Mouse (Mus musculus) heart, embryonic 12.5 days (tissue): Measurements from ENCODE around the gene Phldb2. TPM values are rescaled to one million over a fixed set of nuclear protein-coding genes. Genes with fewer than 3 reads are reported as not detected.
A peak's percentile ranks its signal among the peaks of the same experiment; 100 is the strongest.

ENCODE experiments used
- ATAC-seq: fragments of 200-750 bp; cut with Nextera tagmentation; 2 replicates; pipeline ENCODE4 v1.8.0; 2017; ENCODE audit warnings: moderate TSS enrichment, moderate library complexity; ENCODE audit not compliant: insufficient number of reproducible peaks, low FRiP score
- H3K27ac ChIP-seq: fragments of 300-500 bp; sonication (generic); 2 replicates; pipeline ENCODE4 v1.5.1; 2016; ENCODE audit warnings: mild to moderate bottlenecking, moderate library complexity; ENCODE audit not compliant: poor library complexity, severe bottlenecking
- H3K27me3 ChIP-seq: fragments of 300-500 bp; sonication (generic); replicated peaks from 2 replicates; pipeline ENCODE4 v1.6.1; 2016; ENCODE audit warnings: mild to moderate bottlenecking, moderate library complexity
- H3K36me3 ChIP-seq: fragments of 300-500 bp; sonication (generic); 2 replicates; pipeline ENCODE4 v1.6.1; 2016; ENCODE audit warnings: mild to moderate bottlenecking, moderate library complexity
- H3K4me1 ChIP-seq: fragments of 300-500 bp; sonication (generic); replicated peaks from 2 replicates; pipeline ENCODE4 v1.6.1; 2016; ENCODE audit warnings: mild to moderate bottlenecking
- H3K4me2 ChIP-seq: fragments of 300-500 bp; sonication (generic); 2 replicates; pipeline ENCODE4 v1.6.1; 2016; ENCODE audit warnings: mild to moderate bottlenecking, moderate library complexity
- H3K4me3 ChIP-seq: fragments of 300-500 bp; sonication (generic); 2 replicates; pipeline ENCODE4 v1.5.1; 2016; ENCODE audit warnings: mild to moderate bottlenecking
- H3K9ac ChIP-seq: fragments of 300-500 bp; sonication (generic); 2 replicates; pipeline ENCODE4 v1.6.1; 2016; ENCODE audit warnings: mild to moderate bottlenecking, moderate library complexity
- H3K9me3 ChIP-seq: fragments of 300-500 bp; sonication (generic); replicated peaks from 2 replicates; pipeline ENCODE4 v1.6.1; 2016; ENCODE audit warnings: mild to moderate bottlenecking, moderate library complexity
- WGBS: fragments of 180-500 bp; shearing (Covaris S2); methylation state at CpG from one replicate; pipeline ENCODE4 v1.1.7; 2016; 5-methylcytosine and 5-hydroxymethylcytosine counted together
- polyA plus RNA-seq: library from polyadenylated mRNA; unstranded; fragments of >200 nt; fragmentation: Nextera tagmentation; extraction: Ambion mirVana; gene quantifications from 2 replicates; pipeline ENCODE4 v1.2.1, GENCODE M21; 2016

Phldb2 gene
- polyA plus RNA-seq, 1 experiment from 2014 or later: 59.2 TPM

GRCm38 (mm10) chr16:45970187-45970586 is 16.8 kb upstream of the Phldb2 start:
- no peak overlapping the region for H3K4me2 ChIP-seq
- WGBS: 81% methylated on average over 2 of the region's 2 CpGs
- ATAC-seq: no peak
- no peak overlapping the region for H3K4me3 ChIP-seq
- no peaks in the 10 kb centered on the region for H3K27me3 ChIP-seq
- H3K4me1 ChIP-seq: no peaks in the 10 kb centered on the region
- H3K9ac ChIP-seq: no peak overlapping the region
- H3K36me3 ChIP-seq: no peaks in the 10 kb centered on the region
- no peak overlapping the region for H3K27ac ChIP-seq
- no peaks in the 10 kb centered on the region for H3K9me3 ChIP-seq

- no peak for ATAC-seq
- 0 out of 2 replicates have a peak, but pooled peaks cover 4% of the 10 kb centered on the region for H3K4me1 ChIP-seq
- H3K27ac ChIP-seq: no peak overlapping the region
- no peak overlapping the region for H3K4me3 ChIP-seq
- no peak overlapping the region for H3K9ac ChIP-seq
- 65% methylated on average over 5 of the region's 5 CpGs for WGBS
- H3K36me3 ChIP-seq: no peaks in the 10 kb centered on the region
- no peaks in the 10 kb centered on the region for H3K27me3 ChIP-seq
- no peaks in the 10 kb centered on the region for H3K9me3 ChIP-seq
- H3K4me2 ChIP-seq: no peak overlapping the region
Measured at GRCm38 (mm10) chr16:45968716-45969115, 15.3 kb upstream of the Phldb2 start.

GRCm38 (mm10) chr16:45967471-45967870 is 14.1 kb upstream of the Phldb2 start:
- Histone ChIP-seq H3K4me2 (no peak overlapping the region), H3K9me3 (no peaks in the 10 kb centered on the region), H3K4me3 (no peak overlapping the region), H3K4me1 (peaks cover 14% of the 10 kb centered on the region), H3K9ac (no peak overlapping the region), H3K27ac (no peak overlapping the region), H3K36me3 (no peaks in the 10 kb centered on the region), H3K27me3 (no peaks in the 10 kb centered on the region)
- ATAC-seq: peak; percentile 75
- WGBS: 11% methylated on average over 7 of the region's 7 CpGs

- no peak overlapping the region for H3K4me2 ChIP-seq
- H3K4me1 ChIP-seq: peaks cover 17% of the 10 kb centered on the region
- 60% methylated on average over 5 of the region's 5 CpGs for WGBS
- H3K9ac ChIP-seq: no peak overlapping the region
- no peak overlapping the region for H3K27ac ChIP-seq
- no peaks in the 10 kb centered on the region for H3K27me3 ChIP-seq
- no peaks in the 10 kb centered on the region for H3K9me3 ChIP-seq
- ATAC-seq: no peak
- H3K36me3 ChIP-seq: no peaks in the 10 kb centered on the region
- no peak overlapping the region for H3K4me3 ChIP-seq
Measured at GRCm38 (mm10) chr16:45966604-45967003, 13.2 kb upstream of the Phldb2 start.

- Histone ChIP-seq H3K9ac (no peak overlapping the region), H3K36me3 (no peaks in the 10 kb centered on the region), H3K4me1 (peaks cover 17% of the 10 kb centered on the region), H3K27me3 (no peaks in the 10 kb centered on the region), H3K4me3 (no peak overlapping the region), H3K4me2 (no peak overlapping the region), H3K9me3 (no peaks in the 10 kb centered on the region), H3K27ac (no peak overlapping the region)
- ATAC-seq: no peak
- WGBS: 75% methylated on average over 6 of the region's 6 CpGs
Measured at GRCm38 (mm10) chr16:45964777-45965176, 11.4 kb upstream of the Phldb2 start.

GRCm38 (mm10) chr16:45963837-45964236 is 10.4 kb upstream of the Phldb2 start:
- no peaks in the 10 kb centered on the region for H3K9me3 ChIP-seq
- WGBS: 69% methylated on average over 8 of the region's 8 CpGs
- 0 out of 2 replicates have a peak, but pooled peaks have one; percentile 41 for ATAC-seq

GRCm38 (mm10) chr16:45963088-45963487 is 9.7 kb upstream of the Phldb2 start:
- Histone ChIP-seq H3K27me3 (no peaks in the 10 kb centered on the region), H3K9me3 (no peaks in the 10 kb centered on the region), H3K4me3 (no peak overlapping the region), H3K9ac (no peak overlapping the region), H3K27ac (0 out of 2 replicates have a peak overlapping the region, but pooled peaks have one; percentile 16), H3K36me3 (no peaks in the 10 kb centered on the region), H3K4me1 (peaks cover 17% of the 10 kb centered on the region), H3K4me2 (no peak overlapping the region)
- 24% methylated on average over 5 of the region's 5 CpGs for WGBS
- ATAC-seq: peak; percentile 29; the same call in 1 of the 2 replicates

More at GRCm38 (mm10) chr16:45963837-45964236, 10.4 kb upstream of the Phldb2 start:
- no peaks in the 10 kb centered on the region for H3K27me3 ChIP-seq
- H3K4me2 ChIP-seq: no peak overlapping the region
- H3K9ac ChIP-seq: no peak overlapping the region
- no peak overlapping the region for H3K27ac ChIP-seq
- peaks cover 17% of the 10 kb centered on the region for H3K4me1 ChIP-seq
- no peak overlapping the region for H3K4me3 ChIP-seq
- no peaks in the 10 kb centered on the region for H3K36me3 ChIP-seq

- no peak overlapping the region for H3K4me2 ChIP-seq
- H3K9me3 ChIP-seq: no peaks in the 10 kb centered on the region
- H3K27me3 ChIP-seq: no peaks in the 10 kb centered on the region
- no peak overlapping the region for H3K4me3 ChIP-seq
- peaks cover 17% of the 10 kb centered on the region for H3K4me1 ChIP-seq
- H3K27ac ChIP-seq: no peak overlapping the region
- no peak for ATAC-seq
- no peaks in the 10 kb centered on the region for H3K36me3 ChIP-seq
- WGBS: 79% methylated on average over 3 of the region's 3 CpGs
- H3K9ac ChIP-seq: no peak overlapping the region
Measured at GRCm38 (mm10) chr16:45960978-45961377, 7.6 kb upstream of the Phldb2 start.

- Histone ChIP-seq H3K27ac (no peak overlapping the region), H3K4me2 (no peak overlapping the region), H3K36me3 (no peaks in the 10 kb centered on the region), H3K9ac (no peak overlapping the region), H3K9me3 (no peaks in the 10 kb centered on the region), H3K4me3 (no peak overlapping the region), H3K4me1 (0 out of 2 replicates have a peak, but pooled peaks cover 3% of the 10 kb centered on the region), H3K27me3 (no peaks in the 10 kb centered on the region)
- 64% methylated on average over 4 of the region's 4 CpGs for WGBS
- ATAC-seq: no peak
Measured at GRCm38 (mm10) chr16:45956390-45956950, 3.1 kb upstream of the Phldb2 start.

GRCm38 (mm10) chr16:45952501-45952900 is 897 bp downstream of the Phldb2 start:
- whole genome bisulfite sequencing: 47% methylated on average over 5 of the region's 5 CpGs
- H3K4me1 ChIP-seq: 0 out of 2 replicates have a peak, but pooled peaks cover 3% of the 10 kb centered on the region
- H3K27ac ChIP-seq: no peak overlapping the region
- H3K27me3 ChIP-seq: no peaks in the 10 kb centered on the region
- no peak overlapping the region for H3K4me2 ChIP-seq
- H3K9ac ChIP-seq: no peak overlapping the region
- H3K4me3 ChIP-seq: no peak overlapping the region
- H3K36me3 ChIP-seq: no peaks in the 10 kb centered on the region
- no peak for ATAC-seq
- H3K9me3 ChIP-seq: no peaks in the 10 kb centered on the region

GRCm38 (mm10) chr16:45952035-45952434 is 1.4 kb downstream of the Phldb2 start:
- Histone ChIP-seq H3K4me2 (no peak overlapping the region), H3K36me3 (no peaks in the 10 kb centered on the region), H3K9ac (no peak overlapping the region), H3K27ac (no peak overlapping the region), H3K27me3 (no peaks in the 10 kb centered on the region), H3K9me3 (no peaks in the 10 kb centered on the region), H3K4me1 (0 out of 2 replicates have a peak, but pooled peaks cover 3% of the 10 kb centered on the region), H3K4me3 (no peak overlapping the region)
- 68% methylated on average over 2 of the region's 2 CpGs for WGBS
- ATAC-seq: no peak

- WGBS: 87% methylated on average over 2 of the region's 2 CpGs
- Histone ChIP-seq H3K4me2 (no peak overlapping the region), H3K27ac (no peak overlapping the region), H3K4me1 (no peaks in the 10 kb centered on the region), H3K36me3 (no peaks in the 10 kb centered on the region), H3K27me3 (no peaks in the 10 kb centered on the region), H3K4me3 (no peak overlapping the region), H3K9ac (no peak overlapping the region), H3K9me3 (no peaks in the 10 kb centered on the region)
- no peak for ATAC-seq
Measured at GRCm38 (mm10) chr16:45946335-45946734, 7.1 kb downstream of the Phldb2 start.
